23 mouse cellular contexts compared by ENCODE assay signal in genomic region chr6:42358901-42359300, GRCm38 (mm10). TPM values are rescaled to one million over a fixed set of nuclear protein-coding genes. Genes with fewer than 3 reads are reported as not detected.
DNase-seq lines count a peak whose midpoint lies in the region; ATAC-seq and TF ChIP-seq lines count a peak whose summit lies in the region.
"Had no signal": no experiment of that assay in that cellular context is flagged by ENCODE, and none has a peak within 500 bp of the region (broad histone marks: within the 10 kb centered on the region; RNA-seq: fewer than 3 reads in every experiment).

No protein-coding gene starts in this region.

- no peak for ATAC-seq in heart, embryonic 12.5 days (ENCODE audit: insufficient number of reproducible peaks, low FRiP score)
- ATAC-seq in lung, embryonic 14.5 days (ENCODE audit: insufficient read depth), result no peak
- no peak for ATAC-seq in heart, embryonic 16.5 days (replicated peaks; ENCODE audit: extremely low read depth, insufficient read depth, low FRiP score)
- ATAC-seq: forebrain, postnatal 0 days had no signal

- H3K4me2 ChIP-seq in heart, embryonic 12.5 days, result no peak overlapping the region
- H3K4me2 ChIP-seq in lung, embryonic 14.5 days, result no peak overlapping the region
- H3K4me2 ChIP-seq in heart, embryonic 16.5 days (ENCODE audit: low read depth, low read length), result no peak overlapping the region
- H3K4me2 ChIP-seq: hindbrain, embryonic 14.5 days had no signal

- TF ChIP-seq CTCF in lung, embryonic 14.5 days (IDR thresholded peaks at IDR 0.05; ENCODE audit: low read depth), result no peak
- no peak for TF ChIP-seq CTCF in small intestine, adult 2 months (IDR thresholded peaks at IDR 0.05; ENCODE audit: extremely low read depth, insufficient read length, insufficient replicate concordance, low read depth, low read length)

- H3K9ac ChIP-seq in heart, embryonic 12.5 days, result no peak overlapping the region
- no peak overlapping the region for H3K9ac ChIP-seq in lung, embryonic 14.5 days
- peak overlapping the region; percentile 28; the same call in 1 of the 2 replicates for H3K9ac ChIP-seq in heart, embryonic 16.5 days (ENCODE audit: low read length)
- H3K9ac ChIP-seq: forebrain, postnatal 0 days; hindbrain, embryonic 14.5 days; liver, embryonic 14.5 days had no signal

- peaks cover 95% of the 10 kb centered on the region for H3K4me1 ChIP-seq in heart, embryonic 12.5 days (replicated peaks)
- H3K4me1 ChIP-seq in lung, embryonic 14.5 days (ENCODE audit: insufficient read depth), result peaks cover 17% of the 10 kb centered on the region; the same call in 1 of the 2 replicates
- H3K4me1 ChIP-seq in heart, embryonic 16.5 days (ENCODE audit: control insufficient read depth, insufficient read depth, low read length), result peaks cover 73% of the 10 kb centered on the region
- peaks cover 26% of the 10 kb centered on the region for H3K4me1 ChIP-seq in small intestine, adult 2 months (ENCODE audit: control insufficient read depth, insufficient read depth, insufficient read length, low read length)

- H3K4me3 ChIP-seq in heart, embryonic 12.5 days, result no peak overlapping the region
- no peak overlapping the region for H3K4me3 ChIP-seq in lung, embryonic 14.5 days (ENCODE audit: low read depth, low read length)
- H3K4me3 ChIP-seq in heart, embryonic 16.5 days (ENCODE audit: low read length), result no peak overlapping the region
- H3K4me3 ChIP-seq in small intestine, adult 2 months (ENCODE audit: low read depth, low read length), result no peak overlapping the region
- H3K4me3 ChIP-seq: erythroblast, embryonic 14.5 days had no signal

- no peaks in the 10 kb centered on the region for H3K27me3 ChIP-seq in heart, embryonic 12.5 days (replicated peaks)
- H3K27me3 ChIP-seq in lung, embryonic 14.5 days (ENCODE audit: insufficient read depth, low read length), result no peaks in the 10 kb centered on the region
- no peaks in the 10 kb centered on the region for H3K27me3 ChIP-seq in heart, embryonic 16.5 days (ENCODE audit: control insufficient read depth, insufficient read depth, low read length)
- H3K27me3 ChIP-seq in small intestine, adult 2 months (ENCODE audit: control insufficient read depth, insufficient read depth, low read length), result no peaks in the 10 kb centered on the region
- H3K27me3 ChIP-seq: Patski had no signal

- H3K9me3 ChIP-seq in heart, embryonic 12.5 days (replicated peaks), result no peaks in the 10 kb centered on the region
- no peaks in the 10 kb centered on the region for H3K9me3 ChIP-seq in lung, embryonic 14.5 days (ENCODE audit: low read depth, low read length)
- H3K9me3 ChIP-seq in heart, embryonic 16.5 days (replicated peaks; ENCODE audit: control insufficient read depth, low read length), result no peaks in the 10 kb centered on the region

- peak overlapping the region; percentile 76 for H3K27ac ChIP-seq in heart, embryonic 12.5 days (ENCODE audit: poor library complexity, severe bottlenecking)
- peak overlapping the region; percentile 58; the same call in 1 of the 2 replicates for H3K27ac ChIP-seq in lung, embryonic 14.5 days (ENCODE audit: low read depth)
- peak overlapping the region; percentile 80 for H3K27ac ChIP-seq in heart, embryonic 16.5 days (ENCODE audit: low read length)
- 0 out of 2 replicates have a peak overlapping the region, but pooled peaks have one; percentile 18 for H3K27ac ChIP-seq in small intestine, adult 2 months (ENCODE audit: insufficient read depth, low read depth, low read length)
- H3K27ac ChIP-seq: hindbrain, embryonic 14.5 days; liver, embryonic 14.5 days had no signal

- no peak for TF ChIP-seq POLR2A in small intestine, adult 2 months (IDR thresholded peaks at IDR 0.05; ENCODE audit: low read depth, low read length)

- peaks cover 73% of the 10 kb centered on the region for H3K36me3 ChIP-seq in heart, embryonic 12.5 days
- peaks cover 78% of the 10 kb centered on the region for H3K36me3 ChIP-seq in lung, embryonic 14.5 days (ENCODE audit: insufficient read depth)
- peaks cover 45% of the 10 kb centered on the region for H3K36me3 ChIP-seq in heart, embryonic 16.5 days (ENCODE audit: control insufficient read depth, insufficient read depth)
- H3K36me3 ChIP-seq in small intestine, adult 2 months (ENCODE audit: control insufficient read depth, insufficient read depth, low read length), result peaks cover 78% of the 10 kb centered on the region

- DNase-seq in heart, adult 8-10 months (ENCODE audit: low spot score), result no peak
- no peak for DNase-seq in lung, embryonic 14.5 days
- DNase-seq in lung, postnatal 36 days, result no peak
- DNase-seq in adrenal gland, postnatal 10 days, result no peak
- DNase-seq: B cell, adult 2 months; forebrain, postnatal 0 days; gastrocnemius, postnatal 10 days; kidney, adult 18-20 months; kidney, postnatal 36 days; retina, postnatal 1 day; thymus, postnatal 4 days had no signal

- WGBS in heart, embryonic 12.5 days, result 80% methylated on average over 12 of the region's 12 CpGs
- 75% methylated on average over 12 of the region's 12 CpGs for WGBS in lung, embryonic 14.5 days
- 64% methylated on average over 12 of the region's 12 CpGs for WGBS in heart, embryonic 16.5 days
- 94% methylated on average over 12 of the region's 12 CpGs for WGBS in small intestine, adult 2 months

RNA-seq across cellular contexts. Expression of gene Zyx, which starts 9.5 kb away (rescaled TPM):
- 213 and 219 TPM in 2 replicates for polyA plus RNA-seq in heart, embryonic 12.5 days (2016; fragmentation: Nextera tagmentation; extraction: Ambion mirVana)
- total RNA-seq in heart, adult 8-10 months (2022), result 10 to 100 TPM; 39.3 to 47.4 (median 44.6) TPM
- polyA plus RNA-seq in lung, embryonic 14.5 days (2014; fragmentation: Nextera tagmentation; extraction: Ambion mirVana), result 194 and 198 TPM in 2 replicates
- polyA plus RNA-seq in heart, embryonic 16.5 days (2015; fragmentation: Nextera tagmentation; extraction: Ambion mirVana), result 152 and 159 TPM in 2 replicates
- polyA plus RNA-seq in small intestine, adult 2 months (2012; rRNA removed), result 104 and 222 TPM in 2 replicates
- total RNA-seq in adrenal gland, postnatal 10 days (2021), result 100 to 1,000 TPM in 1 of 2 experiments, 10 to 100 TPM in 1; 73.1 to 112 TPM

RNA-seq across cellular contexts. Expression of gene Epha1, which starts 14.2 kb away (rescaled TPM):
- polyA plus RNA-seq in heart, embryonic 12.5 days (2016; fragmentation: Nextera tagmentation; extraction: Ambion mirVana), result 4.7 and 5.5 TPM in 2 replicates
- under 1 TPM; 0.19 to 0.37 (median 0.27) TPM for total RNA-seq in heart, adult 8-10 months (2022)
- polyA plus RNA-seq in lung, embryonic 14.5 days (2014; fragmentation: Nextera tagmentation; extraction: Ambion mirVana), result 5.7 and 7.0 TPM in 2 replicates
- polyA plus RNA-seq in heart, embryonic 16.5 days (2015; fragmentation: Nextera tagmentation; extraction: Ambion mirVana), result 1.9 and 2.9 TPM in 2 replicates
- 28.8 and 64.8 TPM in 2 replicates for polyA plus RNA-seq in small intestine, adult 2 months (2012; rRNA removed)
- 1 to 10 TPM; 2.8 to 8.6 TPM for total RNA-seq in adrenal gland, postnatal 10 days (2021)
- total RNA-seq: megakaryocyte-erythroid progenitor cell, adult 5-6 weeks had no signal

RNA-seq across cellular contexts. Expression of gene Fam131b, which starts 34.5 kb away (rescaled TPM):
- polyA plus RNA-seq in heart, embryonic 12.5 days (2016; fragmentation: Nextera tagmentation; extraction: Ambion mirVana), result 0.37 and 0.52 TPM in 2 replicates
- under 1 TPM; 0.44 to 0.82 (median 0.51) TPM for total RNA-seq in heart, adult 8-10 months (2022)
- polyA plus RNA-seq in lung, embryonic 14.5 days (2014; fragmentation: Nextera tagmentation; extraction: Ambion mirVana), result 0.11 and 0.13 TPM in 2 replicates
- polyA plus RNA-seq in heart, embryonic 16.5 days (2015; fragmentation: Nextera tagmentation; extraction: Ambion mirVana), result 0.17 and 0.21 TPM in 2 replicates
- 0.10 and 0.19 TPM in 2 replicates for polyA plus RNA-seq in small intestine, adult 2 months (2012; rRNA removed)
- 1 to 10 TPM in 1 of 2 experiments, under 1 TPM in 1; 0.81 to 1.2 TPM for total RNA-seq in adrenal gland, postnatal 10 days (2021)
- total RNA-seq: megakaryocyte-erythroid progenitor cell, adult 5-6 weeks had no signal
- polyA plus RNA-seq: erythroblast, embryonic 14.5 days had no signal

RNA-seq across cellular contexts. Expression of gene Tas2r143, which starts 41.1 kb away (rescaled TPM):
- polyA plus RNA-seq in heart, embryonic 12.5 days (2016; fragmentation: Nextera tagmentation; extraction: Ambion mirVana), result not detected in 2 replicates
- not detected for total RNA-seq in heart, adult 8-10 months (2022)
- polyA plus RNA-seq in lung, embryonic 14.5 days (2014; fragmentation: Nextera tagmentation; extraction: Ambion mirVana), result not detected in 2 replicates
- not detected in 2 replicates for polyA plus RNA-seq in heart, embryonic 16.5 days (2015; fragmentation: Nextera tagmentation; extraction: Ambion mirVana)
- polyA plus RNA-seq in small intestine, adult 2 months (2012; rRNA removed), result not detected in 2 replicates
- 1 to 10 TPM; 1.0 to 1.9 TPM for total RNA-seq in adrenal gland, postnatal 10 days (2021)
- total RNA-seq: forebrain, postnatal 0 days; gastrocnemius, postnatal 10 days; layer of hippocampus, postnatal 14 days; left cerebral cortex, postnatal 25 days had no signal
- polyA plus RNA-seq: erythroblast, embryonic 14.5 days; forebrain, postnatal 0 days; hindbrain, embryonic 14.5 days; liver, embryonic 14.5 days; neural tube, embryonic 14.5 days; Patski; stomach, embryonic 14.5 days had no signal

RNA-seq across cellular contexts. Expression of gene Tas2r135, which starts 46.3 kb away (rescaled TPM):
- not detected in 2 replicates for polyA plus RNA-seq in heart, embryonic 12.5 days (2016; fragmentation: Nextera tagmentation; extraction: Ambion mirVana)
- under 1 TPM in 1 of 4 experiments, not detected in 3; 0.25 TPM for total RNA-seq in heart, adult 8-10 months (2022)
- polyA plus RNA-seq in lung, embryonic 14.5 days (2014; fragmentation: Nextera tagmentation; extraction: Ambion mirVana), result not detected in 2 replicates
- not detected in 2 replicates for polyA plus RNA-seq in heart, embryonic 16.5 days (2015; fragmentation: Nextera tagmentation; extraction: Ambion mirVana)
- polyA plus RNA-seq in small intestine, adult 2 months (2012; rRNA removed), result not detected in 2 replicates
- 1 to 10 TPM in 1 of 2 experiments, under 1 TPM in 1; 0.99 to 2.0 TPM for total RNA-seq in adrenal gland, postnatal 10 days (2021)
- total RNA-seq: forebrain, postnatal 0 days; gastrocnemius, postnatal 10 days; left cerebral cortex, postnatal 25 days; megakaryocyte-erythroid progenitor cell, adult 5-6 weeks had no signal
- polyA plus RNA-seq: erythroblast, embryonic 14.5 days; forebrain, postnatal 0 days; hindbrain, embryonic 14.5 days; liver, embryonic 14.5 days; neural tube, embryonic 14.5 days; Patski; stomach, embryonic 14.5 days had no signal

Comparison
In these comparisons a context has a peak if more than half of its experiments do, and no peak if none do; other contexts are left out.
1. H3K27ac ChIP-seq: peak in every context shown above with its lines; median percentile 80 in heart, embryonic 16.5 days; 76 in heart, embryonic 12.5 days; 58 in lung, embryonic 14.5 days; 18 in small intestine, adult 2 months.